8 mouse cellular contexts compared by ENCODE assay signal in genomic region chr9:108449860-108450259, GRCm38 (mm10). TPM values are rescaled to one million over a fixed set of nuclear protein-coding genes. Genes with fewer than 3 reads are reported as not detected.
DNase-seq lines count a peak whose midpoint lies in the region; ATAC-seq lines count a peak whose summit lies in the region.

No protein-coding gene starts in this region.

- H3K4me3 ChIP-seq in kidney, embryonic 16.5 days (ENCODE audit: low read length): no peak overlapping the region
- H3K4me3 ChIP-seq in hindbrain, embryonic 10.5 days: peak overlapping the region; percentile 65
- peak overlapping the region; percentile 68; the same call in 1 of the 2 replicates for H3K4me3 ChIP-seq in liver, embryonic 12.5 days

- no peak for ATAC-seq in kidney, embryonic 16.5 days (ENCODE audit: low FRiP score, low TSS enrichment)
- ATAC-seq in liver, embryonic 12.5 days: no peak

- peaks cover 25% of the 10 kb centered on the region for H3K4me1 ChIP-seq in kidney, embryonic 16.5 days (ENCODE audit: insufficient read depth, low read length)
- peaks cover 53% of the 10 kb centered on the region for H3K4me1 ChIP-seq in hindbrain, embryonic 10.5 days (replicated peaks)
- H3K4me1 ChIP-seq in liver, embryonic 12.5 days: peaks cover 51% of the 10 kb centered on the region

- H3K9me3 ChIP-seq in kidney, embryonic 16.5 days (ENCODE audit: low read length): no peaks in the 10 kb centered on the region
- H3K9me3 ChIP-seq in hindbrain, embryonic 10.5 days: no peaks in the 10 kb centered on the region
- no peaks in the 10 kb centered on the region for H3K9me3 ChIP-seq in liver, embryonic 12.5 days (replicated peaks)

- peak overlapping the region; percentile 0; the same call in 1 of the 2 replicates for H3K9ac ChIP-seq in kidney, embryonic 16.5 days (replicated peaks; ENCODE audit: low read length)
- peak overlapping the region; percentile 50; the same call in 1 of the 2 replicates for H3K9ac ChIP-seq in liver, embryonic 12.5 days

- 0 out of 2 replicates have a peak overlapping the region, but pooled peaks have one; percentile 6 for H3K27ac ChIP-seq in kidney, embryonic 16.5 days (ENCODE audit: low read length)
- H3K27ac ChIP-seq in hindbrain, embryonic 10.5 days: peak overlapping the region; percentile 87
- H3K27ac ChIP-seq in liver, embryonic 12.5 days: peak overlapping the region; percentile 79

- whole genome bisulfite sequencing in kidney, embryonic 16.5 days: 65% methylated on average over 4 of the region's 4 CpGs
- 37% methylated on average over 4 of the region's 4 CpGs for WGBS in hindbrain, embryonic 10.5 days
- WGBS in liver, embryonic 12.5 days (ENCODE audit: insufficient replicate concordance): 72% methylated on average over 4 of the region's 4 CpGs

- 0 out of 2 replicates have a peak, but pooled peaks cover 9% of the 10 kb centered on the region for H3K36me3 ChIP-seq in kidney, embryonic 16.5 days (ENCODE audit: insufficient read depth, low read length)
- peaks cover 19% of the 10 kb centered on the region for H3K36me3 ChIP-seq in hindbrain, embryonic 10.5 days
- H3K36me3 ChIP-seq in liver, embryonic 12.5 days: peaks cover 17% of the 10 kb centered on the region

- H3K27me3 ChIP-seq in kidney, embryonic 16.5 days (ENCODE audit: insufficient read depth, low read length): no peaks in the 10 kb centered on the region
- peaks cover 12% of the 10 kb centered on the region for H3K27me3 ChIP-seq in hindbrain, embryonic 10.5 days (ENCODE audit: insufficient read depth, poor library complexity, severe bottlenecking)
- peaks cover 7% of the 10 kb centered on the region; the same call in 1 of the 2 replicates for H3K27me3 ChIP-seq in liver, embryonic 12.5 days (replicated peaks)

- no peak overlapping the region for H3K4me2 ChIP-seq in kidney, embryonic 16.5 days (replicated peaks; ENCODE audit: low read depth, low read length)
- peak overlapping the region; percentile 98 for H3K4me2 ChIP-seq in liver, embryonic 12.5 days

- no peak for DNase-seq in kidney, adult 9 months
- DNase-seq in embryo, embryonic 9.5 days (ENCODE audit: extremely low spot score): peak; percentile 66
- DNase-seq in hindbrain, embryonic 10.5 days (ENCODE audit: low spot score): peak; percentile 88
- DNase-seq in right cerebral cortex, adult 18-20 months: peak; percentile 70
- no peak for DNase-seq in ovary, adult 18-20 months (ENCODE audit: low spot score)
- no peak for DNase-seq in thymus, postnatal 10 days (ENCODE audit: low spot score in 2 of 2)

RNA-seq across cellular contexts. Expression of gene Ccdc71, which starts 10.5 kb away (rescaled TPM):
- polyA plus RNA-seq in kidney, embryonic 16.5 days (2015; fragmentation: Nextera tagmentation; extraction: Ambion mirVana): 77.0 and 82.4 TPM in 2 replicates
- 56.1 and 56.9 TPM in 2 replicates for polyA plus RNA-seq in hindbrain, embryonic 10.5 days (2016; fragmentation: Nextera tagmentation; extraction: Ambion mirVana)
- 28.5 and 32.9 TPM in 2 replicates for polyA plus RNA-seq in liver, embryonic 12.5 days (2016; fragmentation: Nextera tagmentation; extraction: Ambion mirVana)

RNA-seq across cellular contexts. Expression of gene Klhdc8b, which starts 11.5 kb away (rescaled TPM):
- 38.8 and 41.6 TPM in 2 replicates for polyA plus RNA-seq in kidney, embryonic 16.5 days (2015; fragmentation: Nextera tagmentation; extraction: Ambion mirVana)
- polyA plus RNA-seq in hindbrain, embryonic 10.5 days (2016; fragmentation: Nextera tagmentation; extraction: Ambion mirVana): 29.5 and 41.3 TPM in 2 replicates
- polyA plus RNA-seq in liver, embryonic 12.5 days (2016; fragmentation: Nextera tagmentation; extraction: Ambion mirVana): 17.7 and 18.8 TPM in 2 replicates

RNA-seq across cellular contexts. Expression of gene BC048562, which starts 13.6 kb away (rescaled TPM):
- not detected in 2 replicates for polyA plus RNA-seq in kidney, embryonic 16.5 days (2015; fragmentation: Nextera tagmentation; extraction: Ambion mirVana)
- polyA plus RNA-seq in hindbrain, embryonic 10.5 days (2016; fragmentation: Nextera tagmentation; extraction: Ambion mirVana): not detected in 2 replicates
- polyA plus RNA-seq in liver, embryonic 12.5 days (2016; fragmentation: Nextera tagmentation; extraction: Ambion mirVana): not detected in 2 replicates

RNA-seq across cellular contexts. Expression of gene Ccdc36, which starts 21.6 kb away (rescaled TPM):
- polyA plus RNA-seq in kidney, embryonic 16.5 days (2015; fragmentation: Nextera tagmentation; extraction: Ambion mirVana): 1.5 and 1.7 TPM in 2 replicates
- 1.0 and 1.2 TPM in 2 replicates for polyA plus RNA-seq in hindbrain, embryonic 10.5 days (2016; fragmentation: Nextera tagmentation; extraction: Ambion mirVana)
- polyA plus RNA-seq in liver, embryonic 12.5 days (2016; fragmentation: Nextera tagmentation; extraction: Ambion mirVana): 0.55 TPM in 2 replicates

RNA-seq across cellular contexts. Expression of gene Lamb2, which starts 29.7 kb away (rescaled TPM):
- 68.5 and 73.6 TPM in 2 replicates for polyA plus RNA-seq in kidney, embryonic 16.5 days (2015; fragmentation: Nextera tagmentation; extraction: Ambion mirVana)
- polyA plus RNA-seq in hindbrain, embryonic 10.5 days (2016; fragmentation: Nextera tagmentation; extraction: Ambion mirVana): 40.8 and 41.0 TPM in 2 replicates
- 9.8 and 10.9 TPM in 2 replicates for polyA plus RNA-seq in liver, embryonic 12.5 days (2016; fragmentation: Nextera tagmentation; extraction: Ambion mirVana)

Comparison
In these comparisons a context has a peak if more than half of its experiments do, and no peak if none do; other contexts are left out.
1. H3K27ac ChIP-seq: peak in every context shown above with its lines; median percentile 87 in hindbrain, embryonic 10.5 days; 79 in liver, embryonic 12.5 days; 6 in kidney, embryonic 16.5 days.
2. DNase-seq: peak in embryo, embryonic 9.5 days (single experiment), hindbrain, embryonic 10.5 days (single experiment) and right cerebral cortex, adult 18-20 months (single experiment); none in kidney, adult 9 months (single experiment), ovary, adult 18-20 months (single experiment) and thymus, postnatal 10 days (0 of 2).